Mouse (Mus musculus): ENCODE results near the gene Adprhl2. TPM values are rescaled to one million over a fixed set of nuclear protein-coding genes. Genes with fewer than 3 reads are reported as not detected.

The Adprhl2 gene
- polyA plus RNA-seq, 1 experiment from 2014 or later = 62.2 TPM

GRCm38 (mm10) chr4:126311566-126312200 is 9.8 kb downstream of the Adprhl2 start:
- Histone ChIP-seq H3K27me3 (replicated peaks; ENCODE audit: control insufficient read depth, insufficient read depth, low read length) (no peaks in the 10 kb centered on the region; the same call in 1 of the 2 replicates), H3K9me3 (ENCODE audit: control insufficient read depth, low read length) (no peaks in the 10 kb centered on the region), H3K36me3 (ENCODE audit: control insufficient read depth, insufficient read depth, low read length) (peaks cover 7% of the 10 kb centered on the region; the same call in 1 of the 2 replicates), H3K4me1 (replicated peaks; ENCODE audit: control insufficient read depth, insufficient read depth, low read length) (no peaks in the 10 kb centered on the region; the same call in 1 of the 2 replicates), H3K4me2 (no peak overlapping the region), H3K4me3 (ENCODE audit: low read depth, low read length) (no peak overlapping the region), H3K27ac (ENCODE audit: low read depth, low read length) (no peak overlapping the region), H3K9ac (ENCODE audit: low read depth, low read length) (no peak overlapping the region)
- ATAC-seq (replicated peaks; ENCODE audit: low FRiP score) (no peak), DNase-seq (ENCODE audit: low spot score) (no peak)
- 83% methylated on average over 16 of the region's 16 CpGs for WGBS

GRCm38 (mm10) chr4:126310344-126310743 is 11.2 kb downstream of the Adprhl2 start:
- H3K9me3 ChIP-seq (ENCODE audit: control insufficient read depth, low read length) = no peaks in the 10 kb centered on the region
- DNase-seq (ENCODE audit: low spot score) (no peak), ATAC-seq (replicated peaks; ENCODE audit: low FRiP score) (no peak)
- H3K4me2 ChIP-seq = no peak overlapping the region
- whole genome bisulfite sequencing = 70% methylated on average over 7 of the region's 7 CpGs
- no peaks in the 10 kb centered on the region; the same call in 1 of the 2 replicates for H3K27me3 ChIP-seq (replicated peaks; ENCODE audit: control insufficient read depth, insufficient read depth, low read length)
- no peak overlapping the region for H3K4me3 ChIP-seq (ENCODE audit: low read depth, low read length)
- peaks cover 2% of the 10 kb centered on the region; the same call in 1 of the 2 replicates for H3K36me3 ChIP-seq (ENCODE audit: control insufficient read depth, insufficient read depth, low read length)
- H3K9ac ChIP-seq (ENCODE audit: low read depth, low read length) = no peak overlapping the region
- no peak overlapping the region for H3K27ac ChIP-seq (ENCODE audit: low read depth, low read length)
- H3K4me1 ChIP-seq (replicated peaks; ENCODE audit: control insufficient read depth, insufficient read depth, low read length) = no peaks in the 10 kb centered on the region; the same call in 1 of the 2 replicates

- Histone ChIP-seq H3K36me3 (ENCODE audit: control insufficient read depth, insufficient read depth, low read length) (peaks cover 2% of the 10 kb centered on the region; the same call in 1 of the 2 replicates), H3K9me3 (ENCODE audit: control insufficient read depth, low read length) (no peaks in the 10 kb centered on the region), H3K4me1 (replicated peaks; ENCODE audit: control insufficient read depth, insufficient read depth, low read length) (no peaks in the 10 kb centered on the region; the same call in 1 of the 2 replicates), H3K4me2 (peak overlapping the region; percentile 55), H3K27ac (ENCODE audit: low read depth, low read length) (no peak overlapping the region), H3K27me3 (replicated peaks; ENCODE audit: control insufficient read depth, insufficient read depth, low read length) (no peaks in the 10 kb centered on the region; the same call in 1 of the 2 replicates), H3K4me3 (ENCODE audit: low read depth, low read length) (peak overlapping the region; percentile 6; the same call in 1 of the 2 replicates), H3K9ac (ENCODE audit: low read depth, low read length) (no peak overlapping the region)
- peak; percentile 61 for ATAC-seq (replicated peaks; ENCODE audit: low FRiP score)
- under 1% methylated on average over 7 of the region's 7 CpGs for WGBS
- DNase-seq (ENCODE audit: low spot score) = peak; percentile 86
Measured at GRCm38 (mm10) chr4:126309922-126310309, 11.6 kb downstream of the Adprhl2 start.

GRCm38 (mm10) chr4:126309211-126309921 is 12.1 kb downstream of the Adprhl2 start:
- peak overlapping the region; percentile 55 for H3K4me2 ChIP-seq
- H3K9ac ChIP-seq (ENCODE audit: low read depth, low read length) = no peak overlapping the region
- H3K36me3 ChIP-seq (ENCODE audit: control insufficient read depth, insufficient read depth, low read length) = peaks cover 2% of the 10 kb centered on the region; the same call in 1 of the 2 replicates
- H3K4me3 ChIP-seq (ENCODE audit: low read depth, low read length) = peak overlapping the region; percentile 6; the same call in 1 of the 2 replicates
- peaks cover under 1% of the 10 kb centered on the region; the same call in 1 of the 2 replicates for H3K27me3 ChIP-seq (replicated peaks; ENCODE audit: control insufficient read depth, insufficient read depth, low read length)
- no peaks in the 10 kb centered on the region for H3K9me3 ChIP-seq (ENCODE audit: control insufficient read depth, low read length)
- H3K4me1 ChIP-seq (replicated peaks; ENCODE audit: control insufficient read depth, insufficient read depth, low read length) = no peaks in the 10 kb centered on the region; the same call in 1 of the 2 replicates
- ATAC-seq (replicated peaks; ENCODE audit: low FRiP score) (peak; percentile 19; the same call in 1 of the 2 replicates), DNase-seq (ENCODE audit: low spot score) (peak; percentile 55)
- 19% methylated on average over 20 of the region's 20 CpGs for WGBS
- no peak overlapping the region for H3K27ac ChIP-seq (ENCODE audit: low read depth, low read length)

GRCm38 (mm10) chr4:126306827-126307226 is 14.7 kb downstream of the Adprhl2 start:
- no peaks in the 10 kb centered on the region for H3K9me3 ChIP-seq (ENCODE audit: control insufficient read depth, low read length)
- 14% methylated on average over 2 of the region's 2 CpGs for WGBS
- no peak for ATAC-seq (replicated peaks; ENCODE audit: low FRiP score)
- H3K4me3 ChIP-seq (ENCODE audit: low read depth, low read length) = no peak overlapping the region
- H3K4me2 ChIP-seq = no peak overlapping the region
- H3K36me3 ChIP-seq (ENCODE audit: control insufficient read depth, insufficient read depth, low read length) = no peaks in the 10 kb centered on the region
- no peaks in the 10 kb centered on the region; the same call in 1 of the 2 replicates for H3K4me1 ChIP-seq (replicated peaks; ENCODE audit: control insufficient read depth, insufficient read depth, low read length)
- DNase-seq (ENCODE audit: low spot score) = no peak
- no peak overlapping the region for H3K9ac ChIP-seq (ENCODE audit: low read depth, low read length)
- H3K27ac ChIP-seq (ENCODE audit: low read depth, low read length) = no peak overlapping the region
- peaks cover 21% of the 10 kb centered on the region for H3K27me3 ChIP-seq (replicated peaks; ENCODE audit: control insufficient read depth, insufficient read depth, low read length)

GRCm38 (mm10) chr4:126306058-126306457 is 15.4 kb downstream of the Adprhl2 start:
- 80% methylated on average over 6 of the region's 6 CpGs for WGBS
- Histone ChIP-seq H3K9me3 (ENCODE audit: control insufficient read depth, low read length) (no peaks in the 10 kb centered on the region), H3K4me3 (ENCODE audit: low read depth, low read length) (no peak overlapping the region), H3K36me3 (ENCODE audit: control insufficient read depth, insufficient read depth, low read length) (no peaks in the 10 kb centered on the region), H3K27ac (ENCODE audit: low read depth, low read length) (no peak overlapping the region), H3K27me3 (replicated peaks; ENCODE audit: control insufficient read depth, insufficient read depth, low read length) (peaks cover 29% of the 10 kb centered on the region), H3K4me2 (no peak overlapping the region), H3K4me1 (replicated peaks; ENCODE audit: control insufficient read depth, insufficient read depth, low read length) (peaks cover 2% of the 10 kb centered on the region; the same call in 1 of the 2 replicates), H3K9ac (ENCODE audit: low read depth, low read length) (no peak overlapping the region)
- ATAC-seq (replicated peaks; ENCODE audit: low FRiP score) (no peak), DNase-seq (ENCODE audit: low spot score) (no peak)

- no peaks in the 10 kb centered on the region for H3K9me3 ChIP-seq (ENCODE audit: control insufficient read depth, low read length)
- H3K27ac ChIP-seq (ENCODE audit: low read depth, low read length) = no peak overlapping the region
- WGBS = 73% methylated on average over 1 of the region's 1 CpGs
- no peak for DNase-seq (ENCODE audit: low spot score)
- H3K36me3 ChIP-seq (ENCODE audit: control insufficient read depth, insufficient read depth, low read length) = no peaks in the 10 kb centered on the region
- no peak for ATAC-seq (replicated peaks; ENCODE audit: low FRiP score)
- H3K4me2 ChIP-seq = no peak overlapping the region
- peaks cover 35% of the 10 kb centered on the region for H3K27me3 ChIP-seq (replicated peaks; ENCODE audit: control insufficient read depth, insufficient read depth, low read length)
- H3K4me1 ChIP-seq (replicated peaks; ENCODE audit: control insufficient read depth, insufficient read depth, low read length) = peaks cover 3% of the 10 kb centered on the region; the same call in 1 of the 2 replicates
- H3K9ac ChIP-seq (ENCODE audit: low read depth, low read length) = no peak overlapping the region
- H3K4me3 ChIP-seq (ENCODE audit: low read depth, low read length) = no peak overlapping the region
Measured at GRCm38 (mm10) chr4:126305428-126305827, 16.1 kb downstream of the Adprhl2 start.

GRCm38 (mm10) chr4:126303877-126304276 is 17.6 kb downstream of the Adprhl2 start:
- 61% methylated on average over 4 of the region's 4 CpGs for WGBS
- peaks cover 49% of the 10 kb centered on the region for H3K27me3 ChIP-seq (replicated peaks; ENCODE audit: control insufficient read depth, insufficient read depth, low read length)

More at GRCm38 (mm10) chr4:126303877-126304276, 17.6 kb downstream of the Adprhl2 start:
- no peak overlapping the region for H3K27ac ChIP-seq (ENCODE audit: low read depth, low read length)
- no peaks in the 10 kb centered on the region for H3K36me3 ChIP-seq (ENCODE audit: control insufficient read depth, insufficient read depth, low read length)
- ATAC-seq (replicated peaks; ENCODE audit: low FRiP score) (no peak), DNase-seq (ENCODE audit: low spot score) (no peak)
- H3K4me1 ChIP-seq (replicated peaks; ENCODE audit: control insufficient read depth, insufficient read depth, low read length) = 0 out of 2 replicates have a peak, but pooled peaks cover 3% of the 10 kb centered on the region
- H3K4me2 ChIP-seq = no peak overlapping the region
- no peak overlapping the region for H3K9ac ChIP-seq (ENCODE audit: low read depth, low read length)
- H3K4me3 ChIP-seq (ENCODE audit: low read depth, low read length) = no peak overlapping the region
- no peaks in the 10 kb centered on the region for H3K9me3 ChIP-seq (ENCODE audit: control insufficient read depth, low read length)
